Mouse (Mus musculus) hindlimb bud, embryonic 11.5 days (tissue): Measurements from ENCODE around the gene Gm26558.

Source experiments
- DNase-seq: peaks from one replicate; pipeline ENCODE4 v3.0.0-alpha.2; 2012; ENCODE audit warnings: low read depth, low spot score; ENCODE audit errors: extremely low spot score

The Gm26558 gene

DNA sequence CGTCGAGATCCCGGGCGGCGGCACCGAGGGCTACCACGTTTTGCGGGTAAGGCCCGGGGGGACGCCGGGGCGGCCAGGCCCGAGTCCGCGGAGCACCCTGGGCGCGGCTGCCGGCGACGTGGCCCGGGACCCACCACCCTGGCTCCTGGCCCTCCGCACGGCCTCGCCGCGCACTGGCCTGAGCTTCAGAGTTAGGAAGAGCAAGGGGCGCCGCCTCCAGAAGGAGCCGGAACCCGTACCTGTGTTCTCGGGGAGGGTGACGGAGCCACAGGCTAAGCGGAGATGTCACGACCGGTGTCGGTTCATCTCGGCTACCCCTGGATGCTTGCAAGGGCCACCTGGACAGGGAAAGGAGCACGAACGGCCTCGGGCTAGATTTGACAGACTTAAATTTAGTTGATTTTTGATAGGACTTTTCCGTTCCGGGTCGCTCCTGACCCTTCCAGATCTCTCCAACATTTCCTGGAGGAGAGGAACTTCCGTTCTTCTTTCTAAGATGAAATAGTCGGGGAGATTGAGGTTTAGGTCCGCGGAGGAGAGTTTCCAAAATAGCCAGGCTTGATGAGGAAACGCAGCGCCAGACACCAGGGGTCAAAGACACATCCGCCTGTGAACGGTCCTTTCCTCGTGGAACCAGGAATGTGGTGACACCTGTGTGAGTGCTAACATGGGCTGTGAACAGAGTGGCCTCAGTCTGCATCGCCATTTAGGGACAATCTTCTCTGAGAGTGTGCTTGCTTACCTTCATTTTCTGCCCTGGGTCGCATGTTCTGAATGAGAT lies at the start of gene Gm26558:
Gene Gm26558, minus strand, starts transcription at position 394 of the 781 bp plus-strand sequence.
- DNase-seq, result peak; percentile 6

DNA sequence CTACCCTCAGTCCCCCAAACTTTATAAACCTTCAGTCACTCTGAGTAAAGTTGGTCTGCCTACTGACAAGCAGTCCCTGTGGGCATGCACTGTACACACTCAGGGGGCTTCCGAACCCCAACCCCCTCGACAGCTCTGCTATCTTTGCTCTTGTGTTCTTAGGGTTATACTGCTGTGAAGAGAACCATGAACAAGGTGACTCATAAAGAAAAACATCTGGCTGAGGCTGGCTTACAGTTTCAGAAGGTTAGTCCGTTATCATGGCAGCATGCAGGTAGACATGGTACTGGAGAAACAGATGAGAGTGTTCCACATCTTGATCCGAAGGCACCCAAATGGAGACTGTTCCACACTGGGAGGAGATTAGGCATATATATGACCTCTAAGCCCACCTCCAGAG lies 49.0 kb upstream of the Gm26558 start:
- no peak for DNase-seq

DNA sequence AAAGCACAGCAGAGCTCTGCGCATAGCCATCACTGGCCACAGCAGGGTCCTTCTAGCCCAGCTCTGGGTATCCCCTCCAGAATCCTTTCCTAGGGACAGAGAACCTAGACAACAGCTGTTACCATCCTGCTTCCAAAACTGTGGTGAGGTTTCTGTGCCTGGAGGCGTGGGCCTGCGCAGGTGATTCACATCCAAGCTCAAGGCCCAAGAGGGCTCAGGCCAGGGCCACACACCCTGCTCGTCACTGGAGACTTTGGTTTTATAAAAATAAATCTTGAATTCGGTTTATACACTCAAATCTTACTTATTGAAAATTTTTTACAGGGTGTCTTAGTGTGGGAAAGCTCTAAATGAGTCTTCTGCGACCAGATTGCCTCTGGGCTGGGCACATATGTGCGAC lies 48.3 kb upstream of the Gm26558 start:
- no peak for DNase-seq

DNA sequence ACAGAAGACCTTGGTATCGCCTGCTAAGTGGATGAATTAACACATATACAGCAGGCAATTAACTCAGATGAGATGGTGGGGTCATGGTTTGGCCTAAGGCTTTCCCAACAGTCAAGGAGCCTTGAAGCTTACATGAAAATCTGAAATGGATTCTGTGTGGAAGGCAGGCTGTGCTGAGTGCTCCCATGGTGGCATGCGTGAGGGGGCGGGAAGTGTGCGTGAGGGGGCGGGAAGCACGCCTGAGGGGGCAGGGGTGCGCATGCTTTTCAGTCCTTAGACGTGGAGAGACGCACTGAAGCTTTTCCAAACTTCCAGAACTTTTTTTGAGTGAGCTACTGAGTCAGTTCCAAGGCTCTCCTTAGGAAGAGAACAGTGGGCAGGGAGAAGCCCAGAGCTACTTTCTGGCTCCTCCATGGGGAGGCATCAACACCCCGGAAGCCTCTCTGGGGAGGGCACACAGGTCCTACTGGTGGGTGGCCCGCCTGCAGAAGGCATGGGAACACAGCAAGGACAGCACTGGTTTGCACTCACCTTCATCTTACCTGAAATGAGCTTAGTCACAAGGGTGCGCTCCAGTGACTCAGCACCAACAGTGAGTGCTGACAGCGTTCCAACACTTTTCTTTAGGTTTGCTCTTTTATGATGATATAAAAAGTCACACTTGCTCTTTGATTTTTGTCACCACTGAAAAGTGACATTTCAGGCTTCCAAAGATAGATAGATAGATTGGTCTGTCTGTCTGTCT lies 47.2 kb upstream of the Gm26558 start:
- DNase-seq, result no peak

DNA sequence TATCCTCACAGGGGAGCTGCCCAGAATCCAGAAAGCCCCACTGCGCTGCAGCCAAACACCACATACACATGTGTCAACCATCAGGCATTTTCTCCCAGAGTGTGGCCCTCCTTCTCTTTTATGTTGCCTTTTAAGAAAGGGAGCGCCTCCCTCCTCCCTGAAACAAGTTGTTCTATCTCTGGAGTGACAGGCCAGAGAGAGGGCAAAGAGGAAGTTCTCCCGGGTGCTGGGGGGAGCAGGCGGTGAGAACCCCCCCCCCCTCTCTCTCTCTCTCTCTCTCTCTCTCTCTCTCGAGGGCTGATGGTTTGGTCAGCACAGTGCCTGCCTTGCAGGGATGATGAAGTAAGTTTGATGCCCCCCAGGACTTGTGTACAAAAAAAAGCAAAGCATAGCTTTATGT lies 40.5 kb upstream of the Gm26558 start:
- no peak for DNase-seq

DNA sequence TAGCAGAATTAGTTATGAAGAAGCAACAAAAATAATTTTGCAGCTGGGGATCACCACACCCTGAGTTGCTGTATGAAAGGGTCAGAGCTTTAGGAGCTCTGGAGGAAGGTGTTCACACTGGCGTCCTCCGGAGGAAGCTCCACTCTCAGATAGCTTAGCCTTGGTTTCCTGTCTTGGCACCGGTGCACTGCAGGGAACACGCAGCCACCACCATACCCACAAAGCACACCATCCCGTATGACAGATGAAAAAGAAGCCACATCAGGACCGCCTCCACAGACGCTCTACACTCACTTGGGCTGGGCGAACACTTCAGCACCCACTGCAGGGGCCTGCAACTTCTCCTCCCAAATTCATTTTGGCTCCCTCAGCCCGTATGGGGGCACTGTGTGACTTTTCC lies 39.7 kb upstream of the Gm26558 start:
- no peak for DNase-seq

DNA sequence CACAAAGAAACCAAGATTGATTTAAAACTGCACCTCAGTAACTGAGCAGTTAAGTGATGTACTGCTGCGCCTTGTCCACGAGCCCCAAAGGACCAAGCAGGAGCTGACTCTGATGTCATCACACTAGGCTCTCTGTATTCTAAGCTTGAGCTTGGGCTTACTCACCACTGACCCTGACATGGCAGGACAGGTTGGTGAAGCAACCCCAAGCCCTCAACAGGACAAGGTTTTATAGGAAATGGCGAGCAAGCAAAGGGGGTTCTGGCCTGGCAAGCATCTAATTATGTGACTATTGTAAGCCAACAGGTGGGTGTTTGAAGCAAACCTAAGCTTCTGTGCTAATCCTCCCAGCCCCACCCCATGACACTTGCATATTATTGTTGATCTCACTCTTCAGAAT lies 38.9 kb upstream of the Gm26558 start:
- DNase-seq, result no peak

DNA sequence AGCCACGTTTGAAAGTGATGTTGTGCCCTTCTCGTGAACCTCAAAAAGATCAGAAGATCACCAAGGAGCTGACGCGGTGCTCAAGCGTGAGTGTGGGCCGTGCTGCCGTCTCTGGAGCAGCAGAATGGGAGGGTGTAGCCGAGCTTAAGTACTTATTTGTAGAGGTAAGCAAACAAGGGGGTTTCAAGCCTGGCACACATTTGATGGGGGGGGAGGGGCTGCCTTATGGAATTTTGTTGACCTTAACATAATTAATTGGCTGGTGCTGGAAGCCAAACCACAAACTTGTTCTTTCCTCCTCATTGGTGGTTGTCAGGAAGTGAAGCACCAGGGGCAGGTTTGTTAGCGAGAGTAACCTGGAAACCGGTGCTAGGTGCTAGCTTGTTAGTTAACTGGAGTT lies 33.8 kb upstream of the Gm26558 start:
- DNase-seq, result no peak

DNA sequence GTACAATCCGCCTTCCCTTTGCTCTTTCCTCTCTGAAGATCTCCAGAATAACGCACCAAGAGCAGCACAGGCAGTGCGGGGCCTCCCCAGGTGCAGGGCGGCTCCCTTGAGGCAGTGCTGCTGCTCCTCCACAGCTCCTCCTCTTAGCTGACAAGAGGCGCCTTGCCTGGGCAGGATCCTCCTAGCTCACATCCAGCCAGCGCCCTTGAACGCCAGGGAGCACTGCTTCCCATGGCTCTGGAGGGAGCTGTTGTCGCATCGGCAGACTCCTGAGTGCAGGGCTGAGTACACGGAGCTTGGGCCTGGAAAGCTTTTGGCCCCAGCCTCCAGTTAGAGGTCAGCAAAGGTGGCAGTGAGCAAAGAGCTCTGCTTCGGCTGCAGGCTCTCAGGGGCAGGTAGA lies 28.3 kb upstream of the Gm26558 start:
- no peak for DNase-seq

DNA sequence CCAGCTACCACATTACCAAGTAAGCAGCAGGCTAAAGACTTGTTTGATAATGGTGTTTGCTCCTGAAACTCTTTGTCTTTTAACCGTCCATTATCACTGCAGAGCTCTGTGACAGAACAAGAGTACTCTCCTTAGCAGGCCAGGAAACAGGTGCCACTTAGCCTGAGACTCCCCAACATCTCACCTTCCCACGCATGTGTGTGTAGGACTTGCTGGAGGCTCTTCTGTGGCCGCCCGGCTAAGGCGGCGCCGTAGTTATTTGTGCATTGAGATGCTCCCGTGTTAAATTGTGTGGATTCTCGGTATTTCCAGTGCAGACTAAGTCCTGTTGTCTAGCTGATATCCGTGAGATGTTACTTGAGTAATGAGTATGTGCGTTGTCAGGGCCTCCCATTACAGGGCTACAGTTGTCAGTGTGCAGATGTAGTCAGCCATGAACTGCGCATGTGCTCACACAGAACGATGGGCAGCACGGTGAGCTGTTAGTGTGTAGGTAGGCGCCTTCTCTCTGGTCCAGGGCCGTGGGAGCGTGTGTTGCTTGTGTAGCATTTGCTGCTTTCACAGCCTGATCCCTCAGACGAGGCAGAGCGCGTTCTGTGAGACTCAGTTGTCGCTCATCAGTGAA lies 26.7 kb upstream of the Gm26558 start:
- DNase-seq, result no peak

DNA sequence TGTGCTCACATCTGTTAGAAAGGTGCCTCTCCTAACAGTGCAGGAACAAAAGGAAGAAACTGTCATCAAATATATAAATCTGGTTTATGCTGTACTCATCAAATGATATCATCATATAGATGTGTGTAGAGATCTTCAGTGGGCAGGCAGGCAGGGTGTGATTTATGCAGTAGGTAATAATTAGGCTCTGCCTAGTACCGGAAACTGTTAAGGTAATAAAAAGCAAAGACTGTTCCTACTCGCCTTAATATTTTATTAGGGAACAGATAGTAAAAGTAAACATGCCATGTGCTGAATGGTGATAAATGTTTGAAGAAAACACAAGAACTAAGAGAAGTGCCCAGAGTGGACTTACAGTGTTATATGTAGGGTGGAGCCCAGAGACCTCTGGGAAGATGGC lies 20.4 kb upstream of the Gm26558 start:
- no peak for DNase-seq

DNA sequence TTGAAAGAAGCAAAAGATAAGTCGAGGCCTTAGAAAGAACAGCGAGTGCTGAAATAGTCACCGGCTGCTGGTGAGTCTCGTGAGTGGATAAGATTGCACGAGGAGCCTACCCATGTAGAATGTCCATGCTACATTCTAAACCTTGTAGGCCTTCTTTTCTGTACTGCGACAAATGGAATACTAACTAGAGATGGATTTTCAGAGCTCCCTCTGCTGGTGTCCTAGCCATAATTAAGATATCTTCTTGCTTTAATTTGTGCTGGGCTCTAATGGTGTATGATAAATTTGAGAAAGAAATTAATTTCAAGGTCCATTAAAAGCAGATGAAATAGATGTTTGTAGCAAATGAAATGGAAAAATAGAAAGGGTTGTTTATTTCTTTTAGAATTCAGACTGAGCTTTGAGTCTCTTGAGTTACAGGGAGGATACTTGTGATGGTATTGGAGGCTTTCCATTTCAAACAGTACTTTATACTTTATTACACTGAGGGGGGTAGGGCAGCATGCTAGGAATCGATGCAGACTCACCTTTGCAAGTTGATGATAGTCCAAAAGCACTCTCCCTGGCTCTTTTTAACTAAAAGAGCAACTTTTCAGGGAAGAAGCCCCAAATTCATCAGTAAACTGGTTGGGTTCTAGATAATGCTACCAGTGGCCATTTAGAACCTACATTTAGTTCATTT lies 11.7 kb upstream of the Gm26558 start:
- no peak for DNase-seq

DNA sequence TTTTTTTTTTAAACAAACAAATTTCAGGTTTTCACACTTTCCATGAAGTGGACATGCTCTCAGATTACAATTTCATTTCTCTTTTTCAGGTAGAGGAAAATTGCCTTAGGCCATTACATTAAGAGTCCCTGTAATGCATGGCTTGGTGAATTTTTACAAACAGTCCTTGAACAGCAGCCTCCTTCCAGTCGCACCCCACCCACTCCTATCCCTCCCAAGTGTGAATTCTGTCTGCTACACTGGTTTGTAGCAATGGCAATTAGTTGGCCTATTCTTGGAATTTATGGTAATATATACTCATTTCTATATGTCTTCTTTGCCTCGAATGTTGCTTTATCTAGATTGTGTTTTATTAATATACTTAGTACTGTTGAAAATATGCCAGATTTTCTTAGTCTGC lies 10.6 kb upstream of the Gm26558 start:
- no peak for DNase-seq

DNA sequence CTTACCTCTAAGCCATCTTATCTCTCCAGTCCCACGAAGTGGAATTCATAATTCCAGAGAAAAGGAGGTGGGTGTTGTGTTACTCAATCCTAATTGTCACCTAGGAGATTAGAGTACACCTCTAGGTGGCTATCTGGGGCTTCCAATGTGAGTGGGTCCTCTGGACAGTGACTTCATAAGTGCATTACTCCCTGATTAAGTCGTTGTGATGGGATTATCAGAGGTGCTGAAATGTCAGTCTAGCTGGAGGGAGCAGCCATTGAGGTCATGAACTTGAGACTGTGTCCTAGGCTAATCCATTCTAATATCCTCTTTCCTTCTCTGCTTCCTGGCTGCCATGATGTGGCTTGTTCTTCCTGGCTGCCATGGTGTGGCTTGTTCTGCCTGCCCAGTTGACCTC lies 8.0 kb upstream of the Gm26558 start:
- DNase-seq, result no peak

DNA sequence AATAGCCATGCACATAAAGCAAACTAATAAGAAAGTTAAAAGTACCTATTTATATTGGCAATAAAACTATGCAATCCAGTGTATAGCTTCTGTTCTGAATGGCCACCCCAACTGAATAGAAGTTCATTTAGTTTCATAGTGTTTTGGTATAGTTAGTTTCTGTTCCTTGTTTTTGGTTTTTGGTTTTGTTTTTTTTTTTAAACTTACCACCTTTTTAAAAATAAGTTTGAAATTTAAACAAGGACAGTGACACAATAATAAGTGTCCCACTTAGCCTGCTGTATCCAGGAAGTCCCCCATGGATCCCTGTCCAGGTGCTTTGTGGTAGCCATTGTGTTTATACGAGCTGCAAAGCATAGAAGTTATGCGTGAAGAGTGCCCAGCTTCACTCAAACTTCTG lies 7.3 kb upstream of the Gm26558 start:
- no peak for DNase-seq

DNA sequence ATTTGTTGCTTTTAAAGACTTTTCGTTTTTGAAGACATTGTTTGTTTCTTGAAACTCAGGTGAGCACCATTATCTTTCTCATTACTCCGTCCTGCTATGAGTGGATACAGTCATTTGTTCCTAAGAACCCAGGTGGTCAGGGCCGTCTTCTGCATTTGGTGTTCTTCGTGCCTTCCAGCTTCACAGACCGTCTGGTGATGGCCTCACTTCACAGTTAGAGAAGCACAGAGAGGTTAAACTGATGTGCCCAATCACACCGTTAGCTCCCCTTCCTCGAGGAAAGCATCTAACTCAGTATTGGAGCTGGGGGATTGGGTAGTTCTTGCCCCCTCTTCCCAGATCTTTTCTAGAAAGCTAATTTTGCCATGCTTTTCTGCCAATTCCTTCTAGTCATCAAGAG lies 5.1 kb upstream of the Gm26558 start:
- no peak for DNase-seq

DNA sequence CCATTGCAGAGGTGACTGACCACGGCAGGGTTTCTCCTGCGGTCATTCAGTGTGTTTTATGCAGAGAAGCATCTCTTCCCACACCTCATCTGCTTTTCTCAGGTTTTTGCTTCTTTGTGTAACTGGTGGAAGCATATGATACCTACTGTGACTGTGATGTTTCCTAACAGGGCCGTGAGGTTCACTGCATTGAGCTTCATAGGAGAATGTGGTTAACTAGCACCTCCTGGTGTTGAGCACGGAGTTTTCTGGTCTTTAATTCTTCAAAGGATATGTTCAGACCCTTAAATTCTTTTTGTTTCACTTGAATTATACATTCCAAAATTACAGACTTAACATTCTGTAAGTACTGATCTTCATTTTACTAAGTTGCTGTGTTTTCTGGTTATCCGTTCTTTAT lies 1.9 kb upstream of the Gm26558 start:
- no peak for DNase-seq

DNA sequence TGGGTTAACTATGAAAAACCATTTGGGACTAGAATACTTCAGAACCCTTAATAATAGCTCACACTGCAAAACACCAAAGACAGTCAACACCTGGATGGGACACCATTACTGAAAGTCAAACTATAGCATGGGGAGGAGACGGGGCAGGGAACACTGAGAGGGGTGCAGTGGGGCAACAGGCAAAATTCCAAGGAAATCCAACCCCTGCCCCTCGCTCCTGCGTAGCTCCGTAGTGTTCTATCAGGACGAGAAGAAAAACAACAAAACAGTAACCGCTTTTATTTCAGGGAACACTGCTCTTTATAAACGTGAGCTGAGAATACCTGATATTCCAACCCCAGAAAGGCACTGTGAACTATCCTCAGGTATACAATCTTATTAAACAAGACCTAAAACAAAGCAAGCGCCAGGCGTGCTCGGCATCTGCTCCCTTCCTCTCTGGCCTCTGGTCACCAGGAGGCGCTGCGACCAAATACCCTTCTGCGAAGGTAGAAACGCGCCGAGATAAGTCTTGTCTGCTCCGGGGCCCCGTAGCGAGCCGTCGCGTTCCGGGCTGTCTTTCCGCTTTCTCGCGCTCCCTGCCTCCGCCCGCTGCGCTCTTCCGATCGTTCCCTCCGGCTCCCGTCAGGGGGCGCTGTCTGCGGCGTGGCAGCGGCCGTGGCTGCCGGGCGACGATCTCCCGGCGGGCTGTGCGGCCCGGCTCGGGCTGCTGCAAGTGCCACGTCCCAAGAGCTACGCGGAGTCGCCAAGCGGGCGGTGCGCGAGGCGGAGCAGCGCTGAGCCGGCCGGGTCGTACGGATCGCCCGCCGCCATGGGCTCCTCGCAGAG lies 807 bp downstream of the Gm26558 start, which contains the start of gene Gorasp2:
Gene Gorasp2, plus strand, starts transcription at position 690 of the 828 bp plus-strand sequence.
- peak; percentile 85 for DNase-seq

DNA sequence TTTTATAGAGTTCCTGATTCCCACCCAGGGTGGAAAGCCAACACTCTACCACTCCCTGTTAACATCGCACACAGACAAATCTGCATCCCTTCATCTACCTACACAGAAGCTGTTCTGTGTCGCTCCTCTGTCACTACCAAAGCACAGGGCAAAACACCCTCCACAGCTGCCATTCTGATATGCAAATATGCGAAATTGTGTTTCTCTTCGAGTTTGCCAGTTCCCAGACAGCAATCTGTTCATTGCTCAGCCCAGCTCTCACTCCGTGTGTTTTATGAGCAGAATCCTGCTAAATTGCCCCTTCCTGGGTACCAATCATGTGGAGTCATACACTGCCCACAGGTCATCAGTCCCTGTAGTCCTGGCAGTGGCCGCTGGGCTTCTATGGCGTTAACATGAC lies 4.8 kb downstream of the Gm26558 start:
- DNase-seq, result no peak

DNA sequence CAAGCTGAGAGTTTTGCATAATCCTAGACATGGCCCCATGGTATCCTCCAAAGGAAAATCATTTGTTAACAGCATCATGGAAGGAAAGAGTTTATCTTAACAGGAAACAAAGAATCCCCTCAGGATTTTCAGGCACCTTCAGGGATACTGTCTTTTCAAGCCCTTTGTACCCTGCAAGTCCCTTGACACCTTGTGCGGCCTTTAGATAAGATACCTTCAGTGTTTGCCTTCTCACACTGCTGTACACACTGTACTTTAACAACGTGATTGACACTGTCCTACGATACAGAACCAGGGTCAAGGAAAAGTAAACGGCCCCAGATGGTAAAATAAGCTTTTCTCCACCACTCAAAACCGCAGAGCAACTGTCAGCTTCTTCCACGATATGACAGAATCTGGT lies 10.1 kb downstream of the Gm26558 start:
- no peak for DNase-seq

DNA sequence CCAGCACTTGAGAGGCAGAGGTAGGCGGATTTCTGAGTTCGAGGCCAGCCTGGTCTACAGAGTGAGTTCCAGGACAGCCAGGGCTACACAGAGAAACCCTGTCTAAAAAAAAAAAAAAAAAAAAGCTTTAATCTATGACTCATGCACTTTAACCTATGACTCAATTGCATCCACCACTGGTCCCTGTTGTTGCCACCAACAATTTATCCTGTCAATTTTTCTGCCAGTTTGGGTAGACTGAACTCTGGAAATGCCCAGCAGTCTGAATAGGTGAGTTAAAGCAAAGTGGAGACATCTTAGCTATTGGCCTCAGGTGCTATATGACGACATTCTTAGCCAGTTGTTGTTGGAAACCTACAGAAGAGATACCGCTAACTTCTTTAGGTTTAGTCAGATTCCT lies 12.4 kb downstream of the Gm26558 start:
- DNase-seq, result no peak
